Comparison of ENCODE assay signal across 24 mouse cellular contexts in the genomic region with DNA sequence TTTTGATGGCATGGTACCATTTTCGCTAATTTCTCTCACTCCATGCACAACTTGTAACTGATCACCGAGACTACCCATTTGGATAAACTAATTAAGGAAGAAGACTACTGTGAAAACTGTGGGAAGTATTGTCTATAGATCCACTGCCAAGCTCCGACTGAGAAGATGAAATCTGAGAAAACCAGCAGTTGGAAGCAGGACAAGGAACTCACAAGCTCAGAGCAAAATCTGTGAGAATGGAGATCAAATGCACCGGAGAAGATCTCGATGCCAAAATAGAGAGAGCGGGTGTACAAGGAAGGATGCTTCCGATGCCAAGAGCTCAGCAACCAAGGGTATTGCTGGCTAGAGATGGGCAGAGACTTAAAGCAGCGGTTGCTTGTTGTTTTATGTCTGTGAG. TPM values are rescaled to one million over a fixed set of nuclear protein-coding genes. Genes with fewer than 3 reads are reported as not detected.
A peak's percentile ranks its signal among the peaks of the same experiment; 100 is the strongest.
DNase-seq lines count a peak whose midpoint lies in the region; ATAC-seq and TF ChIP-seq lines count a peak whose summit lies in the region.
"Had no signal": no experiment of that assay in that cellular context is flagged by ENCODE, and none has a peak within 500 bp of the region (broad histone marks: within the 10 kb centered on the region; RNA-seq: fewer than 3 reads in every experiment).

No protein-coding gene starts in this region.

- no peaks in the 10 kb centered on the region for H3K27me3 ChIP-seq in forebrain, postnatal 0 days (ENCODE audit: insufficient read depth, low read length)
- no peaks in the 10 kb centered on the region for H3K27me3 ChIP-seq in forebrain, embryonic 16.5 days (replicated peaks; ENCODE audit: control insufficient read depth, insufficient read depth, low read length)
- H3K27me3 ChIP-seq: CH12.LX; heart, embryonic 12.5 days; liver, embryonic 13.5 days; midbrain, embryonic 12.5 days; Patski had no signal

- ATAC-seq in forebrain, postnatal 0 days = peak; percentile 14; the same call in 1 of the 2 replicates
- ATAC-seq in forebrain, embryonic 16.5 days = no peak
- ATAC-seq: intestine, postnatal 0 days; Patski had no signal

- TF ChIP-seq CTCF in forebrain, postnatal 0 days (IDR thresholded peaks at IDR 0.05; ENCODE audit: low read depth) = no peak

- no peak overlapping the region for H3K4me3 ChIP-seq in forebrain, postnatal 0 days (ENCODE audit: low read depth, low read length)
- H3K4me3 ChIP-seq in forebrain, embryonic 16.5 days (replicated peaks; ENCODE audit: low read length) = no peak overlapping the region
- H3K4me3 ChIP-seq: heart, embryonic 12.5 days; hindbrain, embryonic 10.5 days; layer of hippocampus, adult 2 months; liver, embryonic 13.5 days; midbrain, embryonic 12.5 days had no signal

- H3K4me2 ChIP-seq in forebrain, postnatal 0 days (ENCODE audit: low read depth) = no peak overlapping the region
- no peak overlapping the region for H3K4me2 ChIP-seq in forebrain, embryonic 16.5 days (ENCODE audit: low read length)
- H3K4me2 ChIP-seq: heart, embryonic 12.5 days; liver, embryonic 13.5 days; midbrain, embryonic 12.5 days had no signal

- no peaks in the 10 kb centered on the region for H3K9me3 ChIP-seq in forebrain, postnatal 0 days (ENCODE audit: low read length)
- no peaks in the 10 kb centered on the region for H3K9me3 ChIP-seq in forebrain, embryonic 16.5 days (ENCODE audit: control insufficient read depth, low read length)
- H3K9me3 ChIP-seq: G1E; heart, embryonic 12.5 days; hindbrain, embryonic 10.5 days; liver, embryonic 13.5 days; midbrain, embryonic 12.5 days had no signal

- H3K9ac ChIP-seq in forebrain, postnatal 0 days = no peak overlapping the region
- H3K9ac ChIP-seq in forebrain, embryonic 16.5 days (replicated peaks; ENCODE audit: low read depth, low read length) = no peak overlapping the region
- H3K9ac ChIP-seq: heart, embryonic 12.5 days; liver, embryonic 13.5 days; midbrain, embryonic 12.5 days had no signal

- DNase-seq in forebrain, postnatal 0 days = no peak
- peak; percentile 19 for DNase-seq in layer of hippocampus, adult 9-11 months
- DNase-seq in layer of hippocampus, adult 8-10 months (ENCODE audit: low spot score in 2 of 2) = no peak
- DNase-seq in right cerebral cortex, postnatal 10 days (ENCODE audit: low spot score in 2 of 2) = peak; percentile 39 to 53
- DNase-seq in right cerebral cortex, postnatal 14 days = no peak
- no peak for DNase-seq in spleen, postnatal 10 days (ENCODE audit: low spot score in 2 of 2)
- DNase-seq: B cell, adult 2 months; cerebellum, adult 2 months; gastrocnemius, postnatal 10 days; heart, postnatal 10 days; kidney, postnatal 25 days; liver, embryonic 13.5 days; lung, adult 2 months; lung, postnatal 14 days; thymus, adult 2 months had no signal

- WGBS in forebrain, postnatal 0 days = 55% methylated on average over 8 of the region's 8 CpGs
- WGBS in forebrain, embryonic 16.5 days = 49% methylated on average over 8 of the region's 8 CpGs

- H3K4me1 ChIP-seq in forebrain, postnatal 0 days (ENCODE audit: insufficient read depth) = peaks cover 9% of the 10 kb centered on the region; the same call in 1 of the 2 replicates
- H3K4me1 ChIP-seq in forebrain, embryonic 16.5 days (replicated peaks; ENCODE audit: control insufficient read depth, insufficient read depth, low read length) = peaks cover 10% of the 10 kb centered on the region
- H3K4me1 ChIP-seq: heart, embryonic 12.5 days; liver, embryonic 13.5 days; midbrain, embryonic 12.5 days had no signal

- H3K27ac ChIP-seq in forebrain, postnatal 0 days (ENCODE audit: low read depth, low read length) = no peak overlapping the region
- H3K27ac ChIP-seq in forebrain, embryonic 16.5 days (ENCODE audit: low read length) = no peak overlapping the region
- H3K27ac ChIP-seq: hindbrain, embryonic 10.5 days; layer of hippocampus, adult 2 months; liver, embryonic 13.5 days; midbrain, embryonic 12.5 days had no signal

- no peaks in the 10 kb centered on the region for H3K36me3 ChIP-seq in forebrain, postnatal 0 days (ENCODE audit: insufficient read depth)
- no peaks in the 10 kb centered on the region for H3K36me3 ChIP-seq in forebrain, embryonic 16.5 days (ENCODE audit: control insufficient read depth, insufficient read depth)
- H3K36me3 ChIP-seq: G1E; heart, embryonic 12.5 days; hindbrain, embryonic 10.5 days; liver, embryonic 13.5 days; midbrain, embryonic 12.5 days had no signal

RNA-seq across cellular contexts. Expression of a gene that starts 12.8 kb away (rescaled TPM):
- 28.5 and 35.4 TPM in 2 replicates for total RNA-seq in forebrain, postnatal 0 days (2014; rRNA removed)
- 18.3 and 27.3 TPM in 2 replicates for polyA plus RNA-seq in forebrain, postnatal 0 days (2015; fragmentation: Nextera tagmentation; extraction: Ambion mirVana)
- polyA plus RNA-seq in forebrain, embryonic 16.5 days (2015; fragmentation: Nextera tagmentation; extraction: Ambion mirVana) = 30.4 and 33.6 TPM in 2 replicates
- total RNA-seq in layer of hippocampus, adult 8-10 months (2022) = 10 to 100 TPM; 55.7 to 63.8 (median 58.6) TPM

Comparison
In these comparisons a context has a peak if more than half of its experiments do, and no peak if none do; other contexts are left out.
1. DNase-seq: peak in layer of hippocampus, adult 9-11 months (single experiment) and right cerebral cortex, postnatal 10 days (2 of 2); none in forebrain, postnatal 0 days (single experiment), layer of hippocampus, adult 8-10 months (0 of 2), right cerebral cortex, postnatal 14 days (single experiment) and spleen, postnatal 10 days (0 of 2).